Comparison of ENCODE assay signal across 7 mouse cellular contexts in genomic region chr16:18235389-18236065, GRCm38 (mm10). TPM values are rescaled to one million over a fixed set of nuclear protein-coding genes. Genes with fewer than 3 reads are reported as not detected.
DNase-seq lines count a peak whose midpoint lies in the region; ATAC-seq lines count a peak whose summit lies in the region.

No protein-coding gene starts in this region.

- H3K4me2 ChIP-seq in hindbrain, embryonic 16.5 days (ENCODE audit: low read length): peak overlapping the region; percentile 82

- no peaks in the 10 kb centered on the region for H3K27me3 ChIP-seq in hindbrain, embryonic 16.5 days (replicated peaks; ENCODE audit: control insufficient read depth, insufficient read depth, low read length)
- peaks cover 39% of the 10 kb centered on the region for H3K27me3 ChIP-seq in megakaryocyte, embryonic 14.5 days (replicated peaks)

- peak overlapping the region; percentile 92 for H3K4me3 ChIP-seq in hindbrain, embryonic 16.5 days (ENCODE audit: low read length)
- peak overlapping the region; percentile 92 for H3K4me3 ChIP-seq in megakaryocyte, embryonic 14.5 days (replicated peaks)

- intact Hi-C loops in left cerebral cortex, postnatal 25 days (cut with DNase I): loop anchor here (1.0 to 10.0 kb wide), 3 partner anchors 13 to 389 kb away; partner anchors contain the start of genes Gm49601, Gp1bb, Ranbp1 and Sept5

- peaks cover 17% of the 10 kb centered on the region for H3K36me3 ChIP-seq in hindbrain, embryonic 16.5 days (ENCODE audit: control insufficient read depth, insufficient read depth, low read length)
- peaks cover 38% of the 10 kb centered on the region for H3K36me3 ChIP-seq in megakaryocyte, embryonic 14.5 days (replicated peaks; ENCODE audit: low read length)

- peaks cover 23% of the 10 kb centered on the region for H3K4me1 ChIP-seq in hindbrain, embryonic 16.5 days (ENCODE audit: control insufficient read depth, insufficient read depth, low read depth, low read length)
- peaks cover 32% of the 10 kb centered on the region for H3K4me1 ChIP-seq in megakaryocyte, embryonic 14.5 days

- peak; percentile 86 for ATAC-seq in hindbrain, embryonic 16.5 days

- H3K9me3 ChIP-seq in hindbrain, embryonic 16.5 days (ENCODE audit: control insufficient read depth, low read length): no peaks in the 10 kb centered on the region
- no peaks in the 10 kb centered on the region for H3K9me3 ChIP-seq in megakaryocyte, embryonic 14.5 days

- peak overlapping the region; percentile 95 for H3K27ac ChIP-seq in hindbrain, embryonic 16.5 days (ENCODE audit: low read depth, low read length)

- 4% methylated on average over 19 of the region's 19 CpGs for WGBS in hindbrain, embryonic 16.5 days

- DNase-seq in adipocyte (ENCODE audit: low spot score): peak; percentile 64
- DNase-seq in cerebellum, postnatal 10 days: peak; percentile 83 to 88
- DNase-seq in gastrocnemius, adult 8-10 months (ENCODE audit: low spot score in 2 of 2): peak; percentile 45 to 53
- DNase-seq in left cerebral cortex, postnatal 25 days (ENCODE audit: low spot score in 2 of 2): peak; percentile 75 to 81
- peak; percentile 86 to 87 for DNase-seq in right cerebral cortex, postnatal 10 days (ENCODE audit: low spot score in 2 of 2)

- peak overlapping the region; percentile 95 for H3K9ac ChIP-seq in hindbrain, embryonic 16.5 days (ENCODE audit: low read depth, low read length)

RNA-seq across cellular contexts. Expression of gene Zdhhc8, which starts 0.6 kb away (rescaled TPM):
- 10 to 100 TPM; 22.8 to 29.6 (median 26.2) TPM for total RNA-seq in gastrocnemius, adult 8-10 months (2022)
- 8.0 and 14.6 TPM in 2 replicates for polyA plus RNA-seq in hindbrain, embryonic 16.5 days (2015; fragmentation: Nextera tagmentation; extraction: Ambion mirVana)
- 100 to 1,000 TPM; 140 to 144 TPM for total RNA-seq in left cerebral cortex, postnatal 25 days (2021)
- 18.6 and 41.2 TPM in 2 replicates for polyA plus RNA-seq in megakaryocyte, embryonic 14.5 days (2012; ENCODE audit: insufficient read depth, low replicate concordance)

RNA-seq across cellular contexts. Expression of gene Trmt2a, which starts 13.0 kb away (rescaled TPM):
- 10 to 100 TPM in 2 of 4 experiments, 1 to 10 TPM in 2; 7.9 to 11.4 (median 9.3) TPM for total RNA-seq in gastrocnemius, adult 8-10 months (2022)
- polyA plus RNA-seq in hindbrain, embryonic 16.5 days (2015; fragmentation: Nextera tagmentation; extraction: Ambion mirVana): 100 and 105 TPM in 2 replicates
- total RNA-seq in left cerebral cortex, postnatal 25 days (2021): 10 to 100 TPM; 48.0 to 52.9 TPM
- polyA plus RNA-seq in megakaryocyte, embryonic 14.5 days (2012; ENCODE audit: insufficient read depth, low replicate concordance): 3.9 and 21.7 TPM in 2 replicates

RNA-seq across cellular contexts. Expression of gene Ranbp1, which starts 13.0 kb away (rescaled TPM):
- 10 to 100 TPM; 15.8 to 20.5 (median 19.1) TPM for total RNA-seq in gastrocnemius, adult 8-10 months (2022)
- polyA plus RNA-seq in hindbrain, embryonic 16.5 days (2015; fragmentation: Nextera tagmentation; extraction: Ambion mirVana): 362 and 365 TPM in 2 replicates
- 10 to 100 TPM; 84.7 to 92.5 TPM for total RNA-seq in left cerebral cortex, postnatal 25 days (2021)
- 283 and 648 TPM in 2 replicates for polyA plus RNA-seq in megakaryocyte, embryonic 14.5 days (2012; ENCODE audit: insufficient read depth, low replicate concordance)

RNA-seq across cellular contexts. Expression of gene Ccdc188, which starts 17.8 kb away (rescaled TPM):
- total RNA-seq in gastrocnemius, adult 8-10 months (2022): not detected
- polyA plus RNA-seq in hindbrain, embryonic 16.5 days (2015; fragmentation: Nextera tagmentation; extraction: Ambion mirVana): 0.11 TPM in 1 of 2 replicates, not detected in the other
- not detected for total RNA-seq in left cerebral cortex, postnatal 25 days (2021)
- polyA plus RNA-seq in megakaryocyte, embryonic 14.5 days (2012; ENCODE audit: insufficient read depth, low replicate concordance): not detected in 2 replicates

RNA-seq across cellular contexts. Expression of gene Gm49776, which starts 22.6 kb away (rescaled TPM):
- total RNA-seq in gastrocnemius, adult 8-10 months (2022): not detected
- polyA plus RNA-seq in hindbrain, embryonic 16.5 days (2015; fragmentation: Nextera tagmentation; extraction: Ambion mirVana): 1.3 TPM in 1 of 2 replicates, not detected in the other
- total RNA-seq in left cerebral cortex, postnatal 25 days (2021): 1 to 10 TPM in 1 of 2 experiments, not detected in 1; 1.5 TPM
- polyA plus RNA-seq in megakaryocyte, embryonic 14.5 days (2012; ENCODE audit: insufficient read depth, low replicate concordance): 1.3 TPM in 1 of 2 replicates, not detected in the other

Comparison
In these comparisons a context has a peak if more than half of its experiments do, and no peak if none do; other contexts are left out.
1. Peak in every context shown above with its lines: DNase-seq, ATAC-seq, H3K4me3 ChIP-seq and H3K27ac ChIP-seq.
2. RNA of gene Zdhhc8, which starts 0.6 kb away (total RNA-seq): 140 to 144 TPM in left cerebral cortex, postnatal 25 days; 22.8 to 29.6 TPM in gastrocnemius, adult 8-10 months; every median in the first group is over 4 times any median in the second.